Mouse (Mus musculus) hindlimb bud, embryonic 11.5 days (tissue): ENCODE data around the gene Rbm47.

Experiments
- DNase-seq: peaks from one replicate; pipeline ENCODE4 v3.0.0-alpha.2; 2012; ENCODE audit warnings: low read depth, low spot score; ENCODE audit errors: extremely low spot score

Rbm47 gene

GRCm38 (mm10) chr5:66088247-66088901 is 84.5 kb downstream of the Rbm47 start:
- DNase-seq = no peak

GRCm38 (mm10) chr5:66086952-66087351 is 86.0 kb downstream of the Rbm47 start:
- DNase-seq = no peak

- no peak for DNase-seq
Observed at GRCm38 (mm10) chr5:66086304-66086703, 86.6 kb downstream of the Rbm47 start.

- no peak for DNase-seq
Observed at GRCm38 (mm10) chr5:66085478-66085877, 87.4 kb downstream of the Rbm47 start.

- DNase-seq = no peak
Observed at GRCm38 (mm10) chr5:66084541-66084940, 88.4 kb downstream of the Rbm47 start.

GRCm38 (mm10) chr5:66083350-66083749 is 89.6 kb downstream of the Rbm47 start:
- DNase-seq = peak; percentile 31

- DNase-seq = no peak
Observed at GRCm38 (mm10) chr5:66082229-66082572, 90.7 kb downstream of the Rbm47 start.

GRCm38 (mm10) chr5:66081443-66082228 is 91.3 kb downstream of the Rbm47 start:
- no peak for DNase-seq

GRCm38 (mm10) chr5:66080529-66081220 is 92.2 kb downstream of the Rbm47 start:
- no peak for DNase-seq

GRCm38 (mm10) chr5:66079358-66080179 is 93.3 kb downstream of the Rbm47 start:
- no peak for DNase-seq

- DNase-seq = no peak
Observed at GRCm38 (mm10) chr5:66078491-66079012, 94.4 kb downstream of the Rbm47 start.

GRCm38 (mm10) chr5:66077416-66077815 is 95.5 kb downstream of the Rbm47 start:
- no peak for DNase-seq

GRCm38 (mm10) chr5:66076685-66077301 is 96.1 kb downstream of the Rbm47 start:
- no peak for DNase-seq

- DNase-seq = no peak
Observed at GRCm38 (mm10) chr5:66075906-66076305, 97.0 kb downstream of the Rbm47 start.

GRCm38 (mm10) chr5:66075032-66075488 is 97.9 kb downstream of the Rbm47 start:
- DNase-seq = no peak

- no peak for DNase-seq
Observed at GRCm38 (mm10) chr5:66074235-66074634, 98.7 kb downstream of the Rbm47 start.

- no peak for DNase-seq
Observed at GRCm38 (mm10) chr5:66073604-66074164, 99.2 kb downstream of the Rbm47 start.

GRCm38 (mm10) chr5:66071722-66072121 is 101.2 kb downstream of the Rbm47 start:
- DNase-seq = no peak

GRCm38 (mm10) chr5:66070350-66070749 is 102.6 kb downstream of the Rbm47 start:
- no peak for DNase-seq
